Mouse (Mus musculus): Measurements from ENCODE around the gene Lsmem1. TPM values are rescaled to one million over a fixed set of nuclear protein-coding genes. Genes with fewer than 3 reads are reported as not detected.
"Not testable (repeated sequence)": the region's sequence is repeated elsewhere in the genome, so short reads cannot be mapped to it uniquely, and the experiment has no call there.

The Lsmem1 gene
- polyA plus RNA-seq, 1 experiment from 2014 or later: 4.5 TPM

DNA sequence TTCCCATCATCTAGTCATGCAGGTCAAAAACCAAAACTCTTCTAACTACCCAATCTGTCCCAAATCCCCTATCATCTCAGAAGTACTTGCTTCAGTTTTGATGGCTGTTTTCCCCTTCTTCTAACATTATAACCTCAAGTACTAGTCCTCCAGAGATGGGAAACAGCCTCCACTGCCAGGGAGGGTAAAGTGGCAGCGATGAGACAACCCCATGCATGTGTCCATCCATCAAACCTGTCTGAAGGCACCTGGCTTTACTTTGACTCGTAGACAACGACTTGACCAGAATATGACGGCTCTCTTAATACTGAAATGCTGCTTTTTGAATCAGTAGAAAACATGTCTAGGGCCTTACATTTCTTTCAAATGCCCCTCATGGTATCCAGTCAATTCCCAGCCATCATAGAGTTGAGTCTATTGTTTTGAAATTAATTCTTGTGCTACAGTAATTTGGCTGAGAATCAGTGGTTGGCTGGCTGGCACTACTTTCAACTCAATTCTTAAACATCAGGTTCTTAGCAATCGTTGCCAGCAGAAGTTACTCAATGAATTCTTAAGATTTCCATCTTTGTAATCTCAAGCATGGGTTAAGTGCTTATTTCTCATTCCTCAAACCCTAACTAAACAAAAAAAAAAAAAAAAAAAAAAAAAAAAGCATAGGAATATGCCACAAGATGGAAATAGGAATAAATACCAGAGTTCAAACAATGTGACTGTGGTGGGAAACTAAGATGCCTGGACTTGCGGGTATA is 1.4 kb upstream of the Lsmem1 start:
- H3K27me3 ChIP-seq (replicated peaks; ENCODE audit: control insufficient read depth, insufficient read depth, low read length): no peaks in the 10 kb centered on the region
- no peak for ATAC-seq (ENCODE audit: low read depth)
- 91% methylated on average over 6 of the region's 6 CpGs for WGBS
- H3K4me1 ChIP-seq (ENCODE audit: control insufficient read depth, insufficient read depth, low read length): no peaks in the 10 kb centered on the region
- H3K4me3 ChIP-seq (ENCODE audit: low read depth, low read length): no peak overlapping the region
- DNase-seq (ENCODE audit: low spot score): no peak
- no peaks in the 10 kb centered on the region for H3K9me3 ChIP-seq (ENCODE audit: control insufficient read depth, low read length)
- no peak overlapping the region for H3K27ac ChIP-seq (replicated peaks; ENCODE audit: low read depth, low read length)
- no peak overlapping the region for H3K9ac ChIP-seq (ENCODE audit: low read depth, low read length)
- peaks cover 42% of the 10 kb centered on the region for H3K36me3 ChIP-seq (ENCODE audit: control insufficient read depth, insufficient read depth, low read length)
- H3K4me2 ChIP-seq (ENCODE audit: low read depth, low read length): no peak overlapping the region

- Histone ChIP-seq H3K9me3 (ENCODE audit: control insufficient read depth, low read length) (no peaks in the 10 kb centered on the region), H3K4me2 (ENCODE audit: low read depth, low read length) (no peak overlapping the region), H3K27me3 (replicated peaks; ENCODE audit: control insufficient read depth, insufficient read depth, low read length) (no peaks in the 10 kb centered on the region), H3K27ac (replicated peaks; ENCODE audit: low read depth, low read length) (no peak overlapping the region), H3K4me1 (ENCODE audit: control insufficient read depth, insufficient read depth, low read length) (no peaks in the 10 kb centered on the region), H3K4me3 (ENCODE audit: low read depth, low read length) (no peak overlapping the region), H3K9ac (ENCODE audit: low read depth, low read length) (no peak overlapping the region), H3K36me3 (ENCODE audit: control insufficient read depth, insufficient read depth, low read length) (peaks cover 34% of the 10 kb centered on the region)
- WGBS: 39% methylated on average over 7 of the region's 7 CpGs
- ATAC-seq (ENCODE audit: low read depth) (no peak), DNase-seq (ENCODE audit: low spot score) (peak; percentile 70)
These were observed 609 bp upstream of the Lsmem1 start for GRCm38 (mm10) chr12:40199795-40200402.

GRCm38 (mm10) chr12:40198427-40198826 is 863 bp downstream of the Lsmem1 start:
- ATAC-seq (ENCODE audit: low read depth) (no peak), DNase-seq (ENCODE audit: low spot score) (no peak)
- Histone ChIP-seq H3K9me3 (ENCODE audit: control insufficient read depth, low read length) (no peaks in the 10 kb centered on the region), H3K36me3 (ENCODE audit: control insufficient read depth, insufficient read depth, low read length) (peaks cover 19% of the 10 kb centered on the region), H3K4me1 (ENCODE audit: control insufficient read depth, insufficient read depth, low read length) (no peaks in the 10 kb centered on the region), H3K27me3 (replicated peaks; ENCODE audit: control insufficient read depth, insufficient read depth, low read length) (no peaks in the 10 kb centered on the region), H3K27ac (replicated peaks; ENCODE audit: low read depth, low read length) (no peak overlapping the region), H3K9ac (ENCODE audit: low read depth, low read length) (no peak overlapping the region), H3K4me3 (ENCODE audit: low read depth, low read length) (no peak overlapping the region), H3K4me2 (ENCODE audit: low read depth, low read length) (no peak overlapping the region)
- WGBS: 80% methylated on average over 9 of the region's 9 CpGs

DNA sequence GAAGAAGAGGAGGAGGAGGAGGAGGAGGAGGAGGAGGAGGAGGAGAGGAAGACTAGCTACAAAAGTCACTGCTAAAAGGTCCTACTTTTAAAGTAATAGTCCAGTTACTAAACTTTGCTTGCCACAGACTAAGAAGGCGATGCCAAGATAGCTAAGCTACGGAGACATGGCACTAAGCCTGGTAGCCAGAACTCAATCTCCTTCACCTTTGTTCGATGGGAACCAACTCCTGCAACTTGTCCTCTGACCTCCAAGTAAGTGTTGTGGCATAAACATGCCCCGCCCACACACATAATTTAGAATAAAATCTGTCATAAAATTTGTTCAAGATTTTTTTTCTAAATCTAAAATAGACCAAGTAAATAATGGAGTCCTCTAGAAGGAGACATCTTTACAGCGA is 1.3 kb downstream of the Lsmem1 start:
- Histone ChIP-seq H3K27me3 (replicated peaks; ENCODE audit: control insufficient read depth, insufficient read depth, low read length) (no peaks in the 10 kb centered on the region), H3K4me3 (ENCODE audit: low read depth, low read length) (no peak overlapping the region), H3K4me2 (ENCODE audit: low read depth, low read length) (no peak overlapping the region), H3K27ac (replicated peaks; ENCODE audit: low read depth, low read length) (no peak overlapping the region), H3K9me3 (ENCODE audit: control insufficient read depth, low read length) (no peaks in the 10 kb centered on the region), H3K36me3 (ENCODE audit: control insufficient read depth, insufficient read depth, low read length) (peaks cover 15% of the 10 kb centered on the region), H3K9ac (ENCODE audit: low read depth, low read length) (no peak overlapping the region), H3K4me1 (ENCODE audit: control insufficient read depth, insufficient read depth, low read length) (no peaks in the 10 kb centered on the region)
- no peak for DNase-seq (ENCODE audit: low spot score)
- WGBS: 90% methylated on average over 5 of the region's 5 CpGs
- ATAC-seq (ENCODE audit: low read depth): no peak

DNA sequence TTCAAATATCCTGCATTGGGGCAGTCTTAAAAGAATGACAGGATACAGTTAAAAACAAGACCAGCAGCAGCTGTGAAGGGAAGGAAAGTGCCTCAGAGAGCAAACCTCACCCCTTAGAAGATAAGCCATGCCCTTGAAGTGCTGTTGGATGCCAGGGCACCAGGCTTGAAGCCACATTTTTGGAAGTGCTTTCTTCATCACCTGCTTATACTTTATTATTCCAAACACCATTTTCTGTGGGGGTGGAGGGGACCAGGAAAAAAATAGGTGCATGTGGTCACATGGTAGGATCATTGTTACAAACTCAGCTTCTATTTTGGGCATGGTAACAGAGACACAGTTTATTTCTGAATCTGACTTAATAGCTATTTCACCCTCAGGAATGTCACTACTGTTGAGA is 1.8 kb downstream of the Lsmem1 start:
- no peak overlapping the region for H3K4me2 ChIP-seq (ENCODE audit: low read depth, low read length)
- ATAC-seq (ENCODE audit: low read depth) (no peak), DNase-seq (ENCODE audit: low spot score) (no peak)
- H3K4me3 ChIP-seq (ENCODE audit: low read depth, low read length): no peak overlapping the region
- H3K27me3 ChIP-seq (replicated peaks; ENCODE audit: control insufficient read depth, insufficient read depth, low read length): no peaks in the 10 kb centered on the region
- no peak overlapping the region for H3K27ac ChIP-seq (replicated peaks; ENCODE audit: low read depth, low read length)
- H3K4me1 ChIP-seq (ENCODE audit: control insufficient read depth, insufficient read depth, low read length): no peaks in the 10 kb centered on the region
- no peaks in the 10 kb centered on the region for H3K9me3 ChIP-seq (ENCODE audit: control insufficient read depth, low read length)
- peaks cover 10% of the 10 kb centered on the region for H3K36me3 ChIP-seq (ENCODE audit: control insufficient read depth, insufficient read depth, low read length)
- H3K9ac ChIP-seq (ENCODE audit: low read depth, low read length): no peak overlapping the region

GRCm38 (mm10) chr12:40185474-40185873 is 13.8 kb downstream of the Lsmem1 start:
- Histone ChIP-seq H3K9ac (ENCODE audit: low read depth, low read length) (no peak overlapping the region), H3K4me2 (ENCODE audit: low read depth, low read length) (no peak overlapping the region), H3K4me3 (ENCODE audit: low read depth, low read length) (no peak overlapping the region), H3K9me3 (ENCODE audit: control insufficient read depth, low read length) (no peaks in the 10 kb centered on the region), H3K36me3 (ENCODE audit: control insufficient read depth, insufficient read depth, low read length) (no peaks in the 10 kb centered on the region), H3K27me3 (replicated peaks; ENCODE audit: control insufficient read depth, insufficient read depth, low read length) (no peaks in the 10 kb centered on the region), H3K4me1 (ENCODE audit: control insufficient read depth, insufficient read depth, low read length) (no peaks in the 10 kb centered on the region), H3K27ac (replicated peaks; ENCODE audit: low read depth, low read length) (no peak overlapping the region)
- no peak for ATAC-seq (ENCODE audit: low read depth)
- 77% methylated on average over 3 of the region's 3 CpGs for WGBS
- no peak for DNase-seq (ENCODE audit: low spot score)

DNA sequence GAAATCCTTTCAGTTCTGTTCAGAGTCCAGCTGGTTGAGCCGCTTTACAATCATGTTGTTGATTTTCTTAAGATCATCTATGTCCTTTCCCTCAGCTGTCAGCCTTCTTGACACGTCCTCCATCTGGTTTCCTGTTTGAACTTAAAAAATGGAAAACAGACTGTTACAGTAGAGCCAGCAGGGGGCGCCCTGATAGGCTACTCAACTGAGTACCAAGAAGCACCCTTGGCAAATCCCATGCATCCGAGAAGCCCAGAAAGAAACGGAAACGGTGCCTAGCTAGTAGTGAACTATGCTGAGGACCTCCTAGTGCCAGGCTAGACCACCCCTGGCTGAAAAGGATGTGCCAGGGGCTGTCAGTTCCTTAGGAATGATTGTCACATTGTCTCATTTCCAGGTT is 22.2 kb downstream of the Lsmem1 start:
- Histone ChIP-seq H3K27ac (replicated peaks; ENCODE audit: low read depth, low read length) (no peak overlapping the region), H3K36me3 (ENCODE audit: control insufficient read depth, insufficient read depth, low read length) (no peaks in the 10 kb centered on the region), H3K4me2 (ENCODE audit: low read depth, low read length) (no peak overlapping the region), H3K27me3 (replicated peaks; ENCODE audit: control insufficient read depth, insufficient read depth, low read length) (no peaks in the 10 kb centered on the region), H3K9me3 (ENCODE audit: control insufficient read depth, low read length) (no peaks in the 10 kb centered on the region), H3K4me1 (ENCODE audit: control insufficient read depth, insufficient read depth, low read length) (no peaks in the 10 kb centered on the region), H3K9ac (ENCODE audit: low read depth, low read length) (no peak overlapping the region), H3K4me3 (ENCODE audit: low read depth, low read length) (no peak overlapping the region)
- peak; percentile 14 for DNase-seq (ENCODE audit: low spot score)
- no peak for ATAC-seq (ENCODE audit: low read depth)
- WGBS: 60% methylated on average over 6 of the region's 6 CpGs

- no peaks in the 10 kb centered on the region for H3K27me3 ChIP-seq (replicated peaks; ENCODE audit: control insufficient read depth, insufficient read depth, low read length)
- H3K9ac ChIP-seq (ENCODE audit: low read depth, low read length): no peak overlapping the region
- no peaks in the 10 kb centered on the region for H3K9me3 ChIP-seq (ENCODE audit: control insufficient read depth, low read length)
- no peak for DNase-seq (ENCODE audit: low spot score)
- WGBS: 72% methylated on average over 2 of the region's 2 CpGs
- no peaks in the 10 kb centered on the region for H3K4me1 ChIP-seq (ENCODE audit: control insufficient read depth, insufficient read depth, low read length)
- no peak overlapping the region for H3K4me2 ChIP-seq (ENCODE audit: low read depth, low read length)
- no peaks in the 10 kb centered on the region for H3K36me3 ChIP-seq (ENCODE audit: control insufficient read depth, insufficient read depth, low read length)
- ATAC-seq (ENCODE audit: low read depth): no peak
- no peak overlapping the region for H3K4me3 ChIP-seq (ENCODE audit: low read depth, low read length)
- H3K27ac ChIP-seq (replicated peaks; ENCODE audit: low read depth, low read length): no peak overlapping the region
These were observed 23.1 kb downstream of the Lsmem1 start for GRCm38 (mm10) chr12:40176158-40176557.

- H3K27me3 ChIP-seq (replicated peaks; ENCODE audit: control insufficient read depth, insufficient read depth, low read length); H3K9ac ChIP-seq (ENCODE audit: low read depth, low read length); H3K4me3 ChIP-seq (ENCODE audit: low read depth, low read length); H3K4me1 ChIP-seq (ENCODE audit: control insufficient read depth, insufficient read depth, low read length); ATAC-seq (ENCODE audit: low read depth); H3K4me2 ChIP-seq (ENCODE audit: low read depth, low read length); H3K27ac ChIP-seq (replicated peaks; ENCODE audit: low read depth, low read length); H3K36me3 ChIP-seq (ENCODE audit: control insufficient read depth, insufficient read depth, low read length); H3K9me3 ChIP-seq (ENCODE audit: control insufficient read depth, low read length): not testable (repeated sequence)
- WGBS: 35% methylated on average over 1 of the region's 1 CpGs
- peak; percentile 19 for DNase-seq (ENCODE audit: low spot score)
These were observed 24.1 kb downstream of the Lsmem1 start for GRCm38 (mm10) chr12:40175171-40175570.

Data from embryonic facial prominence, embryonic 14.5 days (tissue).